Mouse (Mus musculus) testis, postnatal 10 days (tissue): ENCODE measurements around the gene Lrrc49.
A peak's percentile ranks its signal among the peaks of the same experiment; 100 is the strongest.

ENCODE experiments used
- DNase-seq: peaks from one replicate; pipeline ENCODE4 v3.0.0; 2021; ENCODE audit warnings: low spot score

Lrrc49 gene

DNA sequence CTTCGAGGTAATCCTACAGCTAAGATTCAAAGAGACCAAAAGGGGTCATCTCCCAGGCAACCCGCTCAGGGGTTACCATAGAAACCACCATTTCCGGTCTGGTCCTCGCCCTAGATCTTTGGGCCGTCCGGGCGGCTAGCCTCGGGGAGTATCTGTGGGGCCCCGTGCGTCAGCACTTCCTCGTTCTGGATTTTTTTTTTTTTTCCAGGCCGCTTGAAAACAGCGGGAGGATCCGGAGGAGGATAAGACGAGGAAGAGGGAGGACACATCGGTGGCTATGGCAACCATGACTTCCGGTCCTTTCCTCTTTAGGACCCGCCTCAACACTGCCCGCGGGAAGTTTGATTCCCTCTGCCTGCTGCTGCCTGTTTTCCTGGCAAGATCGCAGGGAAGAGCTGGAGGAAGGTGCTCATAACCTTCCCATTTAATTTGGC is at the start of gene Lrrc49:
Gene Lrrc49 (minus strand): TSS at position 268 of the 434 bp plus-strand sequence.
- peak; percentile 92 for DNase-seq

DNA sequence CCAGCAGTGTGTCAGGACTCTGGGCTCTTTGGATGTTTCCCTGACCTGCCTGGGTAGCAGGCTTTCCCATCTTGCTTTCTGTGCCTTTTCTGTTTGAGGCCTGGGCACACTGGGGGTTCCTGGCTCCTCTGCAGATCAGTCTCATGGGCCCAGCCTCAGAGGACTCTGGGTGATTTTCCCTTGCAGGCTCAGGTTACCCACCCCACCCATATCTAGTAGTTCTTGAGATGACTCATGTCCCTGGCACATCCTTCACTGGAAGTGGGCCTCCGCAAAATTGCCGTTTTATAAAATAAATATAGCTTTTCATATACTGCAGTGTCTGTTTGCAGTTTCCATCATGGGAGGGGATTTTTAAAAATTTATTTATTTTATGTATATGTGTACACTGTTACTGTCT is 46.4 kb upstream of the Lrrc49 start:
- DNase-seq, result no peak

- no peak for DNase-seq
These were observed 37.0 kb upstream of the Lrrc49 start for GRCm38 (mm10) chr9:60724968-60725367.

DNA sequence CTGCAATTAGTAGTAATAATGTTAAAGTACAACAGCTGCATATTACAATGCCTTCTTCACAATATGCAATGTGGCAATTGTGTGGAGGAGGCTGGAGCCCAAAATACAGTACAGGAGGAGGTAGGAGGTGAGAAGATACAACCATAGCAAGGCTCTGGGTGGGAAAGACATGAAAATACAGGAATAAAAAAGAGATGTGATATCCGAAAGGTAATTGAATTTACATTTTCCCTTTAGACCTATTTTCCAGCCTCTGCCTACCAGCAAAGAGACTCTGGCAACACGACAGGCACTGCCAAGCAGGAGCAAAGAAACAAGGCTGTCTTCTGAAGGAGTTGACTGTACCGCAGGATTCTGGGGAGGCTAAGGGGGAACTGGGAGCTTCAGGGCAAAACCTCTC is 31.7 kb upstream of the Lrrc49 start:
- DNase-seq, result no peak

- DNase-seq, result peak; percentile 69
These were observed 30.3 kb upstream of the Lrrc49 start for GRCm38 (mm10) chr9:60718284-60718683.

- DNase-seq, result no peak
These were observed 27.9 kb upstream of the Lrrc49 start for GRCm38 (mm10) chr9:60715828-60716227.

DNA sequence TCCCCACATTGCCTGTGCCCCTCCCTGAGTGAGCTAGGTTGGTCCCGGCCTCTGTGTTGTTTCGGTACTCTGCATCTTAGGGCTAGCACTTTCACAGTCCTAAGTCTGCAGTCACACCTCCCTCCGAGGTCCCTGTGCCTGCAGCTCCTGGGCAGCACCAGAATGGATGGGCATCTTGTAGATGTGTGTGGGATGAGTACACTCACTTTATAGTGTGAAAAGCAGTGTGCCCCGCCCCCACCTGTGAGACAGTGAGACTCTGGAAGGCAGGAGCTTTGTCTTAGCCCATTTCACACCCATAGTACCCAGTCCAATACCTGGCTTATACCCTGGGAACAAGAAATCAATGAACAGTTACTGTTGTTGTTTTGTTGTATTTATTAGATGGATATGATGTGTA is 27.3 kb upstream of the Lrrc49 start:
- no peak for DNase-seq

GRCm38 (mm10) chr9:60714191-60714590 is 26.2 kb upstream of the Lrrc49 start:
- DNase-seq, result no peak

DNA sequence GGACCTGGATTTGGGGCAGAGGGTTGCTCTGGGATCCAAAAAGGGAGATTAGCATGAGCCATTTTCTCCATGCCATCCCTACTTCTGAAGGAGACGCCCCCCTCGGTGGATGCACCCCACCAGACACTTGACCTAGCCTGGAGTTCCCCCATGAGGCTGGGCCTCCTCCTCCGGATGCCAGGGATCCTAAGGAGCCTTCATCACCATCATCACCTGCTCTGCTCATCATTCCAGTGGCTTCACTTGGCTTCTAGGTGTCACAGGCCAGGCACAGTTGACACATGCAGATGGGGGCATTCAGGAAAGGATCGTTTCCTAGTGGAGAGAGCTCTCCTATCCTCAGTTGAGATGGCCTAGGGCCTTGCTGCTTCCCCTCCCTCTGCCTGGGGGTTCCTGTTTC is 25.7 kb upstream of the Lrrc49 start:
- no peak for DNase-seq

DNA sequence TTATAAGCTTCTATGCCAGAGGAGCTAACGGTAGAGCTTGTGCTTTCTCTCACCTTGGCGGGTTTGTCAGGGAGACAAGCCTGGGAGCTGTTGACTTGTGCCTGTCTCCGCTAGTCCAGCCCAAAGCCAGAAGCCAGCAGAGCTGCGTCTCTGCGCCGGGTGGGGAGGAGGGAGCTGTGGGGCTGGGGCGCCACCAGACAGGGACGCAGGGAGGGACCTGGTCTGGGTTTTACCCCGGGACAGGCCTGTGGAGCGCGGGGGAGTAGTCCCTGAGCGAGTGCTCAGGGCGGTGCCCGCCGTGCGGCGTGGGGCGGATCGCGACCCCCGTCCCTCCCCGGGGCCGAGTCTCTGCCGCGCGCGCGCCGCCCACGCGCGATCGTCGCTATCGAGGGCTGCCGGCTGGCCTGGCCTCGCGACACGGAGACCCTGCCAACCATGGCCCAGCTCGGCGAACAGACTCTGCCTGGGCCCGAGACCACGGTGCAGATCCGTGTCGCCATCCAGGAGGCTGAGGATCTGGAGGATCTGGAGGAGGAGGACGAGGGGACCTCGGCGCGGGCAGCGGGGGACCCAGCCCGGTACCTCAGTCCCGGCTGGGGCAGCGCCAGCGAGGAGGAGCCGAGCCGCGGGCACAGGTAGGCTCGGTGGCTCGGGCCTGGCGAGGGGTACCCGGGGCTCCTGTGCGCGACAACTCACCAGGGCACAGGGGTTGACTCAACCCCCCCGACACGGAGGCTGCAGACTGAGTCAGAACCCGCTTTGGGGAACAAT is 25.0 kb upstream of the Lrrc49 start, which contains the start of gene Larp6:
Gene Larp6 (plus strand): TSS at position 219 of the 771 bp plus-strand sequence.
- peak; percentile 64 for DNase-seq

DNA sequence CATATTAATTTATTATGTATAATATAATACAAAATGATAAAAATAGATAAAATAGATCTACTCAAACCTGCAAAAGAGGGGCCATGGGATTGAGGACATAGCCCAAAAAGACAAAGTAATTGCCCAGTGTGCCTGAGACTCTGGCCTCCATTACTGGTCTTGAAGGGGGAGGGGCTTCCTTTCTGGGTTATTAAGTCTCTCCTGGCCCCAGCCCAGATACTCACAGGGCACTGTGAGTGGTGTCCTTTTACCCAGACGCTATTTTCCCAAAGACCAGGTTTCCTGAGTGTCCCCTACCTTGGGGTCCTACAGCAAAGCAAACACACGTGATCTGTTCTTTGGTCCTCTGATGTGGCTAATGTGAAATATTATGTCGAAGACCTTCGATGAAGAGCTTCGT is 24.1 kb upstream of the Lrrc49 start:
- no peak for DNase-seq

DNA sequence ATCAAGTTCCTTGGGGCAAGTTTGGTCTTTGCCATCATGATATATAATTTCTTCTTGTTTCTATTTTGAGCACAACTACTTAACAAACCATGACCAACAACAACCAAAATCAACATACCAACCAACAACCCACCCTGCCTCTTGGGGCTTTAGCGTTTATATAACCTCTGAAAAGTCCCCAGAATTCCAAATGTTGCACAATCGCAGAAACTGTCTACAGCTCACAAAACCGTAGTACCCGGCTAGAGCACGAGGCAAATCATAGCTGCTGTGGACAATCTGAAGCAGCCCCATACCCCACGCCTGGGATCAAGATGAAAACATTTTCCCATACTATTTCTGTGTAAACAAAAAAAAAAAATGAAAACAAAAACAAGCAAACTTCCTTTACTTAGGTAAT is 21.8 kb upstream of the Lrrc49 start:
- DNase-seq, result no peak

DNA sequence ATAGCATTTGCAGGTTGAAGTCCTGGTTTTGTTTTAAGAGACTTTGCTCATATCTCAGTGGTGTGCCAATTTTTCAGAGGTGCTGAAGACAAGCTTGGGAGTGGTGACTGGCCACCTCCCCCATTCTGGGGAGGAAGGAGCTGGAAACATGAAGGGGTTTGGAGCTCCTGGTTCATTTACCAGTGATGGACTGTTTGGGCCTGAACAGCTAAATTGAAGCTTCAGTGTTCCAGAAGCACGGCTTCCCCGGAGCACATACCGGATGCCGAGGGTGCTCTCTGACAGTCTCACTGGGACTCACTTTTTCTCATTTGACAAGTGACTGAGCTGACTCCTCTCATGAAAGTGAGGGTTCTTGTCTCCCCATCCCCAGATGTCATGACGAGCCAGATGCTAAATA is 20.6 kb upstream of the Lrrc49 start:
- no peak for DNase-seq

DNA sequence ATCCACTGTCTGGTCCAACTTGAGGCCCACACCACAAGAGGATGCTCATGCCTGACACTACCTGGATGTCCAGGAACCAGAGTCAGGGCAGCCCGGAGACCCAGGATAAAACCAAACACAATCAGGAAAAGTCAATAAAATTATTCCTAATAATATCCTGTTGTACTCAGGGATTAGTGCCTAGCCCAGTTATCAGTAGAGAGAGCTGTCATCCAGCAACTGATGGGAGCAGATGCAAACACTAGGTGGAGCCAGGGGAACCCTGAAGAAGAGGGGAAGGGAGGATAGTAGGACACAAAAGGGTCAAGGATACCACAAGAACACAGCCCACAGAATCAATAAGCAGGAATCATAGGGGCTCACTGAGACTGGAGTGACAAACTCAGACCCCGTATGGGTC is 19.6 kb upstream of the Lrrc49 start:
- DNase-seq, result no peak

DNA sequence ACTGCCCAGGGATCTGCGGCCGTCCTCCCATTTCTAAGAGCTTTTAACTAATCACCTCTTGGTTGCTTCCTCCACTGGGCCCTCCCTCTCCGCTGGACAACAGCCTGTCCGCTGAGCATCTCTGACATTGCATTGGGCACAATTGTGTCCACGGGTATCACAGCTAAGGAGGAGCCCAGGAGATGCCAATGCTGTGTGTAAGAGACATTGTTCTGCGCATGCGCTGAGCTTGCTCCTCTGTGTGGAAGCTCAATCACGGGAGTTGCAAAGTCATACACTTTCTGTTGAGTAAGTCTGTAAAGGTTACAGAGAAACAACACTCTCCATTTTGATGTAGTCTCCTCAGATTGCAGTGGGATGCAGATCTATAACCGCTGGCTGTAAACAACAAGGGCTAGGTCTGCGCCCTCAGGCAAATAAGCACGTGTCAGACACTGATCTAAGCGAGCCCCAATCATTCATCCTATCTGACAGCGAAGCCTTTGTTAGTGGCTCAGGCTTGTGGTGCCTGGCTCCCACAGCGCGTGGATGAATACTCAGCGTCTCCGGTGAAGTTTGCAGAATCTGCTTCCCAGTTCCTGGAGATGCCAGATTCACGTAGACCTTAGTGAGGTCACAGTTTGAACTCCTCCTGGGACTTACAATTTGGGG is 11.7 kb upstream of the Lrrc49 start:
- DNase-seq, result no peak

GRCm38 (mm10) chr9:60696271-60696985 is 8.5 kb upstream of the Lrrc49 start:
- DNase-seq, result no peak

- DNase-seq, result peak; percentile 71
These were observed 6.0 kb upstream of the Lrrc49 start for GRCm38 (mm10) chr9:60693986-60694385.

DNA sequence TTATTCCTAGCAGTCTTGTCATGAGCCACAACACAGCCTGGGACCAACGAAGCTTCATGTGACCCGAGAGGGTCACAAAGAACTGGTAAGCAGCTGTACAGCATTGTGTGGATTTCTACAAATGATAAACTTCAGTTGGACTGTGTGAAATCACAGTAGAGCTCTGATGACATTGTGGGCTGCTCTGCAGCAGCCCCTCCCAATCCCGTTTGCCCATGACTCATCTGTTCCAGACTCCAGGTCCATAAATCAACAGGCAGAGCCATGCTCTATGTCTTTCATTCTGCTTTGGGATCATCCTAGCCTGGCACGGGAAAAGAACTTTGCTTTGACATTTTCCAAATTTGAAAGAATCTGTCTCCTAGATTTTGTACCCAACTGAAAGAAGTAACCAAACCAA is 4.7 kb upstream of the Lrrc49 start:
- DNase-seq, result no peak

GRCm38 (mm10) chr9:60687415-60687814 is 543 bp downstream of the Lrrc49 start:
- DNase-seq, result peak; percentile 50

DNA sequence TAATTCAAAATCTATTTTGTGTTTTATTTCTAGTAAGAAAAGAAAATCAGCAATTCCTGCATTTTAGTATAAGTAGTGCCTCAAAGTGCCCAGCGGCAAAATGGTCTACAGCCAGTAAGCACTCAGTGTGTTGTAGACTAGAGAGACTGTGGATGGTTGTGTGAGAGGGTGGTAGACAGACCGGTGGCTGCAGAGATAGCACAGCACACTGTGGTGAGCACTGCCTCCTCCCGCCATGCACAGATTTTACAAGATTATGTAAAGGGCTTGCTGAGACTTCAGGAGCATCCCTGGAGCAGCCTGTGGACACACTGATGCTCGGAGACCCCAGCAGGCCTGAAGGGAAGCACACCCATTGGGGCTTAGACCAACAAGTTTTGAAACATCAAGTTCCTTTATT is 5.2 kb downstream of the Lrrc49 start:
- no peak for DNase-seq

GRCm38 (mm10) chr9:60681005-60681404 is 7.0 kb downstream of the Lrrc49 start:
- DNase-seq, result no peak

GRCm38 (mm10) chr9:60678913-60679312 is 9.0 kb downstream of the Lrrc49 start:
- DNase-seq, result no peak

DNA sequence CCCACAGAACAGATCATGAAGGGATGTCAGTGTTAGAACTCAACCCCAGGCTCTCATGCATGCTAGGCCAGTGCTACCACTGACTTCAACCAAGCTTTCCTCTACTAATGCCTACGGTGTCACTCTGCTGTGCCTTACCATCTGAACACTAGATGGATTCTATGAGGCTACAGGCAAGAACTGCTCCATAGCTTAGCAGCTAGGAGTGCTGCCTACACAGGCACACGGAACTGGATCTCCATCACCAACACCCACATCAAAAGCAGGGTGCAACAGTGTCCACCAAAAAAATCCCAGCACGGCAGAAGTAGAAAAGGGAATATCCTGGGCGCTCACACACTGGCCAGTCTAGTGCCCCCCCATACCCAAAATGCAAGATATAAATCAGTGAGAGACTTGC is 11.5 kb downstream of the Lrrc49 start:
- DNase-seq, result no peak
